Mouse (Mus musculus) limb, embryonic 15.5 days (tissue): ENCODE measurements around the gene Aldh18a1. TPM values are rescaled to one million over a fixed set of nuclear protein-coding genes. Genes with fewer than 3 reads are reported as not detected.
"Not testable (repeated sequence)": the region's sequence is repeated elsewhere in the genome, so short reads cannot be mapped to it uniquely, and the experiment has no call there.

ENCODE experiments used
- ATAC-seq: fragments of 200-750 bp; cut with Nextera tagmentation; 2 replicates; pipeline ENCODE4 v1.8.0; 2017; ENCODE audit warnings: low read depth, moderate TSS enrichment; ENCODE audit not compliant: insufficient number of reproducible peaks, low FRiP score, low TSS enrichment
- H3K27ac ChIP-seq: fragments of 300-500 bp; sonication (generic); 2 replicates; pipeline ENCODE4 v1.5.1; 2015; ENCODE audit warnings: moderate library complexity, mild to moderate bottlenecking, inconsistent platforms
- H3K27me3 ChIP-seq: fragments of 300-500 bp; sonication (generic); 2 replicates; pipeline ENCODE4 v1.6.1; 2015; ENCODE audit warnings: inconsistent platforms
- H3K36me3 ChIP-seq: fragments of 300-500 bp; sonication (generic); 2 replicates; pipeline ENCODE4 v1.6.1; 2015; ENCODE audit warnings: inconsistent platforms
- H3K4me1 ChIP-seq: fragments of 300-500 bp; sonication (generic); 2 replicates; pipeline ENCODE4 v1.6.1; 2015; ENCODE audit warnings: inconsistent platforms
- H3K4me2 ChIP-seq: fragments of 300-500 bp; sonication (generic); 2 replicates; pipeline ENCODE4 v1.6.1; 2015; ENCODE audit warnings: mild to moderate bottlenecking, inconsistent platforms
- H3K4me3 ChIP-seq: fragments of 300-500 bp; sonication (generic); 2 replicates; pipeline ENCODE4 v1.5.1; 2015; ENCODE audit warnings: mild to moderate bottlenecking, inconsistent platforms
- H3K9ac ChIP-seq: fragments of 300-500 bp; sonication (generic); 2 replicates; pipeline ENCODE4 v1.6.1; 2015; ENCODE audit warnings: inconsistent platforms
- H3K9me3 ChIP-seq: fragments of 300-500 bp; sonication (generic); 2 replicates; pipeline ENCODE4 v1.6.1; 2016; ENCODE audit warnings: inconsistent platforms
- WGBS: fragments of 180-500 bp; shearing (Covaris S2); methylation state at CpG from one replicate; pipeline ENCODE4 v1.1.7; 2015; 5-methylcytosine and 5-hydroxymethylcytosine counted together
- polyA plus RNA-seq: library from polyadenylated mRNA; unstranded; fragments of >200 nt; fragmentation: Nextera tagmentation; extraction: Ambion mirVana; gene quantifications from 2 replicates; pipeline ENCODE4 v1.2.1, GENCODE M21; 2015

Gene Aldh18a1
- polyA plus RNA-seq, 1 experiment from 2014 or later = 78.0 TPM

DNA sequence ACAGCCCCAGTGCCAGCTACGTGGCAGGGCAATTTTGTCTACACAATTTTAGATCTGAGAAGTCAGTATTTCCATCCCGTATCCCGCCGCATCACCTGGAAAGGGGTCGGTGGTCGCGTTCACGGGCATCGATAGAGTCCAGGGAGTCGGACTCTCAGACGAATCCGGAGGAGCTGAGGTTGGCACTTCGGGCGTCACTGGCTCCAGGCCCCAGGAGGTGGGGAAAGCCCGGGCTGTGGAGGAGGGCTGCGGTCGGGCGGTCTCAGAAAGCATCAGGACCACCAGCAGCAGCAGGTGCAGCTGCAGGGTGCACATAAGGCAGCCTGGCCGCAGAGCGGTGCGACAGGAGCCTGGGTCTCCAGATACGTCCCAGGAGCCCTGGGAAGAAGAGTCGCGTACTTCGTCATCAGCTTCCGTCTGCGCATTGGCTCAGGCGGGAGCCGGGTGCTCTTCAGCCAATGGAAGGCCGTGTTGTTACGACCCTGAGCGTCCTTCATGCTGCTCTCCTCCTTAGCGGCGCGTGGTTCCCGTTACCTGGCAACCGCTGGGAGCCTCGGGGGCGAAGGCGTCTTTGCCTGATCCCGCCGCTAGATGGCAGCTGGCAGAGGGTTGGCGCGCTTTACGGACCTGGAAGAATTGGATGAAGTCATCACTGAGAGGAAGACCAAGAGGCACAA is 23.7 kb upstream of the Aldh18a1 start, which contains the start of the genes Tctn3 and Entpd1:
TSS of gene Tctn3 (minus strand) at position 404 of the 677 bp plus-strand sequence.
TSS of gene Entpd1 (plus strand) at position 537 of the 677 bp plus-strand sequence.
- Histone ChIP-seq H3K4me2 (peak within 1 kb of the TSS; percentile 69), H3K9ac (peak within 1 kb of the TSS; percentile 56)
- under 1% methylated on average over 45 of the region's 45 CpGs for WGBS

DNA sequence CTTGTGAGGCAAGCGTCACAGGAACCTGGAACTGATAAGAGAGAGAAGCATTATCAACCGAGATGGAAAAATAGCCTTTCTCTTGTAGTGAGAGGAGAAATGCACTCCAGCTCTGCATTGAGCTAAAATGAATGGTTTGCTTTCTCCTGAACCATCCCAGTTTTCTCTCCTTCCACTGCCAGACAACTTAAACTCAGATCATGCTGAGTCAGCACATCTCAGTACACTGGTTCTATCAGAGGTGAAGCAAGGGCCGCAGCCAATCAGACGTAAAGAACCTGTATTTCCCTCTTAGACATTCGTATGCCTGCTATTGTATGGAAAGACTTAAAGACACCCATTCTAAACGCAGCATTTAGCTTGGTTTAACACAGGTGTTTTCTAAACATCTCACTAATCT is 19.4 kb upstream of the Aldh18a1 start:
- H3K36me3 ChIP-seq = peaks cover 42% of the 10 kb centered on the region
- H3K27ac ChIP-seq = no peak overlapping the region
- no peak overlapping the region for H3K4me3 ChIP-seq
- H3K9me3 ChIP-seq = no peaks in the 10 kb centered on the region
- ATAC-seq = no peak
- H3K4me1 ChIP-seq = peaks cover 12% of the 10 kb centered on the region; the same call in 1 of the 2 replicates
- H3K4me2 ChIP-seq = no peak overlapping the region
- H3K9ac ChIP-seq = no peak overlapping the region
- H3K27me3 ChIP-seq = no peaks in the 10 kb centered on the region
- WGBS = 85% methylated on average over 6 of the region's 6 CpGs

More for the DNA sequence above, 23.7 kb upstream of the Aldh18a1 start, which contains the start of the genes Tctn3 and Entpd1:
- Histone ChIP-seq H3K4me1 (peaks cover 12% of the 10 kb centered on the region; the same call in 1 of the 2 replicates), H3K27me3 (no peaks in the 10 kb centered on the region), H3K4me3 (peak within 1 kb of the TSS; percentile 88), H3K9me3 (no peaks in the 10 kb centered on the region), H3K27ac (no peak within 1 kb of the TSS), H3K36me3 (peaks cover 25% of the 10 kb centered on the region)
- peak; percentile 100 for ATAC-seq

DNA sequence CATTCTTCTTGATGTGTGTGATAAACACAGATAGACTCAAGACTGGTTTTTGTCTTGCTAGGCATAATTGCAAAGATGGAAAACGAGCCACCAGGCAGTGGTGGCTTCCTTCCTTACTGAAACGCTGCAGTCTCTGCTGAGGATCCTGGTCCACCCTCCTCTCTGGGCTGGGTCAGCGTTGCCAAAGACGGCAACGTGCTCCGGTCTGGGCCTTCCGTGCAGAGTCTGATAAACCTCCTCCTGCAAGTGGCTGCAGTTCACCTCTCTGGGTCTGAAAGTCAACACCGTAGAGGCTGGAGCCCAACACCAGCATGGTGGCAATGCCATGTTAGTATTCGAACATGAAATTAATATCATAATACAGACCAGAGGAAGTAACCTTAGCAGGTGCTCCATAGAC is 16.9 kb upstream of the Aldh18a1 start:
- no peak overlapping the region for H3K4me2 ChIP-seq
- H3K9me3 ChIP-seq = no peaks in the 10 kb centered on the region
- no peak overlapping the region for H3K4me3 ChIP-seq
- H3K4me1 ChIP-seq = no peaks in the 10 kb centered on the region
- no peak overlapping the region for H3K9ac ChIP-seq
- 90% methylated on average over 9 of the region's 9 CpGs for WGBS
- H3K27ac ChIP-seq = no peak overlapping the region
- H3K36me3 ChIP-seq = peaks cover 52% of the 10 kb centered on the region
- ATAC-seq = no peak
- H3K27me3 ChIP-seq = no peaks in the 10 kb centered on the region

DNA sequence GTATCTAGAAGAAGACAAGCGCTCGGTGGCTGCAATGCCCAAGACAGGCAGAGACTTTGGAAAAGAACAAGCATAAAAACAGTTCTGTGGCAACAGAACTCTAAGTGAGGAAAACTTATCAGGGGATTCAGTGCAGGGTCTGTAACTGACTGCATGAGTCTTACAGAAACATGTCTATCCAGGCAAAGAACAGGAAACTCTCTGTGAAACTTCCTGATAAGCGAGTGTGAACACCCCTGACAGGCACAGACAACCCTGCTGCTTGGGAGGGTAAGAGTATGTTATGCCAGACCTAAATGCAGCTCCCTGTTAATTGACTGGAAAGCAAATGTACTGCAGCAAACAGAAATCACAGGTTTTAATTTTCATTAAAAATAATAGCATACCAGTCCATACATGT is 13.6 kb upstream of the Aldh18a1 start:
- H3K9ac ChIP-seq = no peak overlapping the region
- whole genome bisulfite sequencing = 82% methylated on average over 3 of the region's 3 CpGs
- H3K4me2 ChIP-seq = no peak overlapping the region
- no peak overlapping the region for H3K4me3 ChIP-seq
- H3K27ac ChIP-seq = no peak overlapping the region
- ATAC-seq = no peak
- H3K9me3 ChIP-seq = no peaks in the 10 kb centered on the region
- H3K27me3 ChIP-seq = no peaks in the 10 kb centered on the region
- H3K36me3 ChIP-seq = peaks cover 33% of the 10 kb centered on the region
- no peaks in the 10 kb centered on the region for H3K4me1 ChIP-seq

DNA sequence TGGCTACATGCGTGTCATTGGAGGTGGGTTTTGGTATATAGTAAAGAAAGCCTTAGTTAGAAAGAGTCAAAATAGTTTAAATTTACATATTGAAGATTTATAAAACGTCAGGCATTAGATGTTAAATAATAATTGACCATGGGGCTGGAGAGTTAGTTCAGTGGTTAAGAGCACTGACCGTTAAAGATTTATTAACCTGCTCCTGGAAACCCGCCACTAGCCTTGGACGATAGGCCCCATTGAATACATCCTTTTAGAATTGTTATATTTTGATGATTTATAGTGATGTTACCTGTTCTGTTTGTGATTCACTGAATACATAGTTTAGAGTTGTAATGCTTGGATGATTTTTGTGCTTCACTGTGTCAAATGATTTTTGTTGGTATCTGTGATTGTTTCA is 12.6 kb upstream of the Aldh18a1 start:
- H3K27ac ChIP-seq, H3K4me3 ChIP-seq, ATAC-seq, H3K9ac ChIP-seq, H3K4me1 ChIP-seq, H3K27me3 ChIP-seq, H3K4me2 ChIP-seq, H3K9me3 ChIP-seq: not testable (repeated sequence)
- 87% methylated on average over 5 of the region's 5 CpGs for WGBS
- H3K36me3 ChIP-seq = peaks cover 23% of the 10 kb centered on the region

DNA sequence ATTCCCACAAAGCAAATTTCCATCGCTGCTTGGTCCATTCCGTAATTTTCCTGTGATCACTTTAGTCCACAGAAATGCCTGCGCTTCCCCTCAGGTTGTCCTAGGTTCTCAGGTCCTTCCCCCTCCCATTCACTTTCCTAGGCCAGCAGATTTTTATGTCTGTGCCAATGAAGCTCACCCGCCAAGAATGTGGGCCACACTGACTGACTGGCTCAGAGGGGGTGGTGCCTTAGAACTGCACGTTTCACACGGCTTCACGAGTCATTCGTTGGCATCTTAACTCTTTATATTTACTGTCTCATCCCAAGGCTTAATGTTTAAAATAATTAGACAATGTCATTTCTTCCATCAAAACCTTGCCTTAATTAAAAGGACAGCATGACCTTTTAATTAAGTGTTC is 7.6 kb upstream of the Aldh18a1 start:
- Histone ChIP-seq H3K4me2 (no peak overlapping the region), H3K4me1 (no peaks in the 10 kb centered on the region), H3K4me3 (no peak overlapping the region), H3K9me3 (no peaks in the 10 kb centered on the region), H3K27ac (no peak overlapping the region), H3K36me3 (peaks cover 10% of the 10 kb centered on the region; the same call in 1 of the 2 replicates), H3K27me3 (no peaks in the 10 kb centered on the region), H3K9ac (no peak overlapping the region)
- WGBS = 63% methylated on average over 8 of the region's 8 CpGs
- ATAC-seq = no peak

DNA sequence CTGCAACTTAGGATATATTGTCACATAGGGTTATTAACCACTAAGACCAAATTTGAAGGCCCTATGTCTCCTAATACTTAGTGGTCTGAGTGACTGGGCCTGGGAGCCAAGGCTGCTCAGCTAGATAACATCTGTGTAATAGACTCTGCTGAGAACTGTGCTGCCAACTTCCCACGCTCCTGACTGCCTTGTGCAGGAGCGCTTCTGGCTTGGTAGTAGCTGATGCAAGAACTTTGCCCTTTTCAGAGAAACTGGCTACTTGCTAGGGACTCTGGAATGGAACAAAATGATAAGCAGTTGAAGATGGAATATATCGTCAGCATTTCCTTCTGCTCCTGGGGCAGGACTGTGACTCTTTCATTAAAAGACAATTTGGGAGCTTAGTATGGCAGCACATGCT is 7.0 kb upstream of the Aldh18a1 start:
- no peak overlapping the region for H3K9ac ChIP-seq
- no peaks in the 10 kb centered on the region for H3K9me3 ChIP-seq
- H3K4me1 ChIP-seq = no peaks in the 10 kb centered on the region
- WGBS = 87% methylated on average over 3 of the region's 3 CpGs
- H3K27me3 ChIP-seq = no peaks in the 10 kb centered on the region
- no peak overlapping the region for H3K27ac ChIP-seq
- H3K4me2 ChIP-seq = no peak overlapping the region
- peaks cover 10% of the 10 kb centered on the region; the same call in 1 of the 2 replicates for H3K36me3 ChIP-seq
- no peak overlapping the region for H3K4me3 ChIP-seq
- ATAC-seq = no peak

DNA sequence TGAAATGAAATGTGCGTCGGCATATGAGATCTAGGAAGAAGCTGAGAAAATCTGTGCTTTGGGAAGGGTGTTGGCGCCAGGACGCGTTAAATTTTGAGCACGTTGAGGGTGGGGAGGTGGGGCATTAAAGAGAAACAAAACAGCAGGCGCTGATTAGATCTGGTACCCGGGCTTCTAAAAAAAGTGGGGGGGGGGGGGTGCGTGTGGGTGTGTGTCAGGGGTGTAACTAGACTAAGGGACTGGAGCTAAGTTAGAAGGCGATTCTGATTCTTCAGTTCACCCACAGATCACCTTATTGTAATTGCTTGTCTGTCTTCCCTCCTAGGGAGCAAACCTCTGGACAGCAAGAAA is 1.2 kb upstream of the Aldh18a1 start:
- WGBS = 2% methylated on average over 10 of the region's 10 CpGs
- Histone ChIP-seq H3K27ac (peak overlapping the region; percentile 80), H3K4me2 (peak overlapping the region; percentile 73), H3K4me1 (peaks cover 15% of the 10 kb centered on the region; the same call in 1 of the 2 replicates), H3K27me3 (no peaks in the 10 kb centered on the region), H3K4me3 (peak overlapping the region; percentile 89), H3K9me3 (no peaks in the 10 kb centered on the region), H3K36me3 (0 out of 2 replicates have a peak, but pooled peaks cover 7% of the 10 kb centered on the region), H3K9ac (0 out of 2 replicates have a peak overlapping the region, but pooled peaks have one; percentile 26)
- ATAC-seq = no peak

DNA sequence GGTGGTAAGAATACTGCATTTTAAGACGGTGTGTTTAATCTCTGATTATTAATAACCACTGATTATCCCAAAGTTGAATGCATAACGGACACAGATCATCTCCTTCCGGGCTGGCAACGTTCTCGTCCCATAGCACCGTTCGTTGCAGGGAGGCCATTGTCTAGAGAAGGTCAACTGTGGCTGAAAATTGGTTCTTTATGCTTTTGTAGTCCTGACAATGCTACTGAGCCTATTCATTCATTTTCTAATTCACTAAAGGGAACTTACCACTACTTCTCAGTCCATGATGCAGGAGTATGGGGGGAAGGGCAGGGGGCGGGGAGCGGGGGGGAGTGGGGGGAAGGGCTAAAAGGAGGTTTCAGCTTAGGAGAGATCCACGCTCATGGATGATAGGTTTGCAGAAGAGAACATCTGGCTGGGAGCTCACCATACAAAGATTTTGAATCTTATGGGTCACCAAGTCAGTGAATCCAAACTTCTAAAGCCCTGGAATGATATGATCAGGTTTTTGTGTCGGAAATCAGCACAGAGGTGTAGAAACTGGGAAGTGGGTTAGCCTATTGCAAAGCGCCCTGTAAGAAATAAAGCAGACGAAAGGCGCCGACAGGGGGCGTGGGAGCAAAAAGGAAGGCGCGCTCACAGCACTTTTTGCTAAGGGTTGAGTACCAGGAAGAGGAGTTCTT is 725 bp upstream of the Aldh18a1 start:
- peak; percentile 53; the same call in 1 of the 2 replicates for ATAC-seq
- Histone ChIP-seq H3K9me3 (no peaks in the 10 kb centered on the region), H3K36me3 (peaks cover 11% of the 10 kb centered on the region; the same call in 1 of the 2 replicates), H3K27me3 (no peaks in the 10 kb centered on the region), H3K4me2 (peak overlapping the region; percentile 73), H3K9ac (0 out of 2 replicates have a peak overlapping the region, but pooled peaks have one; percentile 26), H3K4me3 (peak overlapping the region; percentile 89), H3K4me1 (peaks cover 15% of the 10 kb centered on the region; the same call in 1 of the 2 replicates), H3K27ac (peak overlapping the region; percentile 80)
- under 1% methylated on average over 18 of the region's 18 CpGs for WGBS

DNA sequence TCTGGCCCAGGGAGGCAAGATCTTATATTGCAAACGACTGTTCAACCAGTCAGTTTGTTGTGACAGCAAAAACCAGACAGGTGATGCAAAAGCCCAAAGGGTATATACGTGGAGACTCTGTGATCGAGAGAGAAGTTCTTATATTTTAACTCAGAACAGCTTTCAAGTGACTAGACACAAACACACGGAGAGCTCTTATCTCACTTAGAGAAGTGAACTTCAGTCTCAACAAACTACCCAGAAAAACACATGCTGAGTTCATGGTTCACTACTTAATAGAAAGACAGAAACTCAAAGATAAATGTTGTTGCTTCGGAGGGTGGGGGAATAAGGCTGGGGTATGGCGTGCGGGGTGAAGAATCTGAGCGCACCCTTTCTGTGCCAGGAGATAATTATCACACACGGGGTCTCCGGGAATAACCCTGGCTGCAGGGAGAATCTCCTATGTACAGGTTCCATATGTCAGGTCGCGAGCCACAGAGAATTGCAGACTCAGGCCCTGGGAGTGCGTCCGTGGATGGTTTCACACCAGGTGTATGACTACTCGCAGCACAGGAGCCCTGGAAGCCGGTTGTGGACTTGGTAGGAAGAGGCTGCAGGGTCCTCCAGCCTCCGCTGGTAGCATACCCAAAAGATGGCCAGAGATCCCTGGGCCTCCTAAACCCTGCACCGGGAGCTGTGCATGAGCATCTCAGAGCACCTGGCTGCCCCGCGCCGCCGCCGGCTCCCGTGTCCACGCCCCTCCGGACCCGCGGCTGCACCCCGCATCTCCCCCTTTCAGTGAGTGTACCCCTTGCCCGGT is 571 bp downstream of the Aldh18a1 start:
- ATAC-seq = no peak; the same call in 1 of the 2 replicates
- Histone ChIP-seq H3K9ac (peak overlapping the region; percentile 68), H3K27me3 (no peaks in the 10 kb centered on the region), H3K4me2 (peak overlapping the region; percentile 73), H3K4me1 (peaks cover 15% of the 10 kb centered on the region; the same call in 1 of the 2 replicates), H3K9me3 (no peaks in the 10 kb centered on the region), H3K27ac (peak overlapping the region; percentile 67; the same call in 1 of the 2 replicates), H3K36me3 (peaks cover 20% of the 10 kb centered on the region), H3K4me3 (peak overlapping the region; percentile 89)
- 2% methylated on average over 30 of the region's 30 CpGs for WGBS

DNA sequence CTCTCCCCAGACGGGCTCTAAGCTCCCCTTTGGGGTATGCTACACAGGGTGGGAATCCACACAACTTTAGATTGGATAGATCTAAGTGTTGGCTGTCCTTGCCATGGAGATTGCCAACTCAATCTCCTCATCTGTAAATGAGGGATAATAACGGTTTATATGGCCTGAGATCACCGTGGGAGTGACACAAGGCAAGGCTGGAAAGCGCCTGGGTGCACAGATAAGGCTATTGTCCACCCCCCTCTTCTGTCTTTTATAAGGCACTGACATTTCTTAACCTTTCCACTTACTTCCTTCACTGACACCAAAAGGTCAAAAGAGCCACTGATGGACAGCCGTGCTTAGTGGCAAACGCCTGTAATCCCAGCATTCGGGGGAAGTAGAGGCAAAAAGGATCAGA is 1.4 kb downstream of the Aldh18a1 start:
- H3K9me3 ChIP-seq = no peaks in the 10 kb centered on the region
- H3K36me3 ChIP-seq = peaks cover 28% of the 10 kb centered on the region
- peak overlapping the region; percentile 73 for H3K4me2 ChIP-seq
- no peak overlapping the region for H3K27ac ChIP-seq
- H3K27me3 ChIP-seq = no peaks in the 10 kb centered on the region
- 62% methylated on average over 7 of the region's 7 CpGs for WGBS
- peaks cover 15% of the 10 kb centered on the region; the same call in 1 of the 2 replicates for H3K4me1 ChIP-seq
- H3K4me3 ChIP-seq = peak overlapping the region; percentile 89
- no peak overlapping the region for H3K9ac ChIP-seq
- ATAC-seq = no peak
